In the genomic region with DNA sequence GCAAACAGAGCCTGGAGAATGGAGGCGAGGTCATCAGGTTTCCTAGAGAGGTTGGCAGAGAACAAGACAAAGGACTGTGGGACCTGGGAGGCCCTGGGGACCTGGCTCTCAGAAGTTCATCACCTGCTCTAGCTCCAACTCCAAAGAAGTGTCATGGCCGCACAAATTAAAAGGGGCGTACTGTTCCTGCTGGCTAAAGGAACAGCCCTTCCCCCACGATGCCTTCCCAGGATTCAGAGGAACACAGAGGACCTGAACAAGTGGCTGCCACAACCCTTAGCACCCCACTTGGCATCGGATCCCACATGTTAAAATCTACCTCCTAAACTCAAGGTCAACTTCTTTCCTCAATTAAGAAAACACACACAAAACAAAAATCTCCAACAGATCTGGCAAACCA, we compare ENCODE assay signal across 11 mouse cellular contexts. TPM values are rescaled to one million over a fixed set of nuclear protein-coding genes. Genes with fewer than 3 reads are reported as not detected.
A peak's percentile ranks its signal among the peaks of the same experiment; 100 is the strongest.
DNase-seq lines count a peak whose midpoint lies in the region; ATAC-seq and TF ChIP-seq lines count a peak whose summit lies in the region.
"Had no signal": no experiment of that assay in that cellular context is flagged by ENCODE, and none has a peak within 500 bp of the region (broad histone marks: within the 10 kb centered on the region; RNA-seq: fewer than 3 reads in every experiment).

No protein-coding gene starts in this region.

- WGBS in heart, embryonic 16.5 days = 73% methylated on average over 5 of the region's 5 CpGs
- WGBS in embryonic facial prominence, embryonic 12.5 days = 67% methylated on average over 5 of the region's 5 CpGs
- 67% methylated on average over 5 of the region's 5 CpGs for WGBS in hindbrain, postnatal 0 days
- 77% methylated on average over 5 of the region's 5 CpGs for WGBS in neural tube, embryonic 13.5 days
- 78% methylated on average over 5 of the region's 5 CpGs for WGBS in kidney, embryonic 14.5 days

- peak overlapping the region; percentile 52 for H3K9ac ChIP-seq in heart, embryonic 16.5 days (ENCODE audit: low read length)
- H3K9ac ChIP-seq in embryonic facial prominence, embryonic 12.5 days = peak overlapping the region; percentile 1; the same call in 1 of the 2 replicates
- peak overlapping the region; percentile 71; the same call in 1 of the 2 replicates for H3K9ac ChIP-seq in hindbrain, postnatal 0 days (replicated peaks; ENCODE audit: low read length)
- H3K9ac ChIP-seq in neural tube, embryonic 13.5 days = peak overlapping the region; percentile 90
- no peak overlapping the region for H3K9ac ChIP-seq in kidney, embryonic 14.5 days (ENCODE audit: low read depth, low read length)

- intact Hi-C loops in heart, postnatal 10 days (cut with DNase I) = no loop called here
- intact Hi-C loops in gastrocnemius, postnatal 36 days (cut with DNase I) = no loop called here

- H3K27ac ChIP-seq in heart, embryonic 16.5 days (ENCODE audit: low read length) = peak overlapping the region; percentile 55
- H3K27ac ChIP-seq in embryonic facial prominence, embryonic 12.5 days = no peak overlapping the region
- H3K27ac ChIP-seq in hindbrain, postnatal 0 days = no peak overlapping the region
- H3K27ac ChIP-seq in neural tube, embryonic 13.5 days (replicated peaks) = no peak overlapping the region; the same call in 1 of the 2 replicates
- no peak overlapping the region for H3K27ac ChIP-seq in kidney, embryonic 14.5 days (ENCODE audit: low read depth, low read length)

- H3K27me3 ChIP-seq in heart, embryonic 16.5 days (ENCODE audit: control insufficient read depth, insufficient read depth, low read length) = no peaks in the 10 kb centered on the region
- H3K27me3 ChIP-seq in embryonic facial prominence, embryonic 12.5 days = no peaks in the 10 kb centered on the region
- H3K27me3 ChIP-seq in hindbrain, postnatal 0 days (ENCODE audit: insufficient read depth, low read length) = no peaks in the 10 kb centered on the region
- no peaks in the 10 kb centered on the region for H3K27me3 ChIP-seq in neural tube, embryonic 13.5 days
- H3K27me3 ChIP-seq in kidney, embryonic 14.5 days (ENCODE audit: control insufficient read depth, insufficient read depth, low read length) = no peaks in the 10 kb centered on the region

- DNase-seq in heart, postnatal 10 days = no peak
- no peak for DNase-seq in hindbrain, postnatal 0 days (ENCODE audit: low spot score)
- DNase-seq in Muller cell, postnatal 12 days (ENCODE audit: inconsistent ontology term) = no peak
- DNase-seq in gastrocnemius, postnatal 36 days = no peak
- DNase-seq: adrenal gland, postnatal 25 days; embryo, embryonic 11 days; retina, postnatal 1 day had no signal

- no peak for ATAC-seq in heart, embryonic 16.5 days (replicated peaks; ENCODE audit: extremely low read depth, insufficient read depth, low FRiP score)
- no peak for ATAC-seq in embryonic facial prominence, embryonic 12.5 days (ENCODE audit: insufficient number of reproducible peaks, insufficient read depth, low FRiP score, low TSS enrichment)
- no peak for ATAC-seq in hindbrain, postnatal 0 days
- no peak for ATAC-seq in neural tube, embryonic 13.5 days (ENCODE audit: low read depth)
- ATAC-seq in kidney, embryonic 14.5 days (ENCODE audit: low FRiP score, low TSS enrichment) = no peak

- peaks cover 35% of the 10 kb centered on the region for H3K4me1 ChIP-seq in heart, embryonic 16.5 days (ENCODE audit: control insufficient read depth, insufficient read depth, low read length)
- peaks cover 33% of the 10 kb centered on the region for H3K4me1 ChIP-seq in embryonic facial prominence, embryonic 12.5 days
- peaks cover 21% of the 10 kb centered on the region for H3K4me1 ChIP-seq in hindbrain, postnatal 0 days (ENCODE audit: insufficient read depth, low read length)
- H3K4me1 ChIP-seq in neural tube, embryonic 13.5 days (replicated peaks) = peaks cover 70% of the 10 kb centered on the region
- peaks cover 21% of the 10 kb centered on the region for H3K4me1 ChIP-seq in kidney, embryonic 14.5 days (ENCODE audit: control insufficient read depth, insufficient read depth, low read length)

- no peaks in the 10 kb centered on the region for H3K9me3 ChIP-seq in heart, embryonic 16.5 days (replicated peaks; ENCODE audit: control insufficient read depth, low read length)
- no peaks in the 10 kb centered on the region for H3K9me3 ChIP-seq in embryonic facial prominence, embryonic 12.5 days
- no peaks in the 10 kb centered on the region for H3K9me3 ChIP-seq in hindbrain, postnatal 0 days (ENCODE audit: low read length)
- H3K9me3 ChIP-seq in neural tube, embryonic 13.5 days = no peaks in the 10 kb centered on the region
- no peaks in the 10 kb centered on the region for H3K9me3 ChIP-seq in kidney, embryonic 14.5 days (ENCODE audit: control insufficient read depth, low read length)

- TF ChIP-seq CTCF in hindbrain, postnatal 0 days (IDR thresholded peaks at IDR 0.05; ENCODE audit: low read depth) = no peak

- peak overlapping the region; percentile 96 for H3K4me2 ChIP-seq in heart, embryonic 16.5 days (ENCODE audit: low read depth, low read length)
- 0 out of 2 replicates have a peak overlapping the region, but pooled peaks have one; percentile 5 for H3K4me2 ChIP-seq in embryonic facial prominence, embryonic 12.5 days (replicated peaks)
- H3K4me2 ChIP-seq in hindbrain, postnatal 0 days (ENCODE audit: low read depth, low read length) = peak overlapping the region; percentile 87
- peak overlapping the region; percentile 79 for H3K4me2 ChIP-seq in neural tube, embryonic 13.5 days
- no peak overlapping the region for H3K4me2 ChIP-seq in kidney, embryonic 14.5 days (replicated peaks; ENCODE audit: low read depth, low read length)

- H3K36me3 ChIP-seq in heart, embryonic 16.5 days (ENCODE audit: control insufficient read depth, insufficient read depth) = no peaks in the 10 kb centered on the region
- no peaks in the 10 kb centered on the region for H3K36me3 ChIP-seq in embryonic facial prominence, embryonic 12.5 days
- H3K36me3 ChIP-seq in hindbrain, postnatal 0 days (ENCODE audit: insufficient read depth, low read length) = no peaks in the 10 kb centered on the region
- H3K36me3 ChIP-seq in neural tube, embryonic 13.5 days = no peaks in the 10 kb centered on the region
- H3K36me3 ChIP-seq in kidney, embryonic 14.5 days (ENCODE audit: control insufficient read depth, insufficient read depth, low read length) = no peaks in the 10 kb centered on the region

- H3K4me3 ChIP-seq in heart, embryonic 16.5 days (ENCODE audit: low read length) = no peak overlapping the region
- no peak overlapping the region for H3K4me3 ChIP-seq in embryonic facial prominence, embryonic 12.5 days
- no peak overlapping the region for H3K4me3 ChIP-seq in hindbrain, postnatal 0 days (ENCODE audit: low read length)
- peak overlapping the region; percentile 73 for H3K4me3 ChIP-seq in neural tube, embryonic 13.5 days
- no peak overlapping the region for H3K4me3 ChIP-seq in kidney, embryonic 14.5 days (ENCODE audit: low read length)

RNA-seq across cellular contexts. Expression of gene Pik3ip1, which starts 39.2 kb away (rescaled TPM):
- 40.9 and 41.1 TPM in 2 replicates for polyA plus RNA-seq in heart, embryonic 16.5 days (2015; fragmentation: Nextera tagmentation; extraction: Ambion mirVana)
- total RNA-seq in heart, postnatal 10 days (2021) = 10 to 100 TPM; 25.2 to 31.0 TPM
- polyA plus RNA-seq in embryonic facial prominence, embryonic 12.5 days (2016; fragmentation: Nextera tagmentation; extraction: Ambion mirVana) = 12.4 and 15.1 TPM in 2 replicates
- 34.3 and 40.9 TPM in 2 replicates for total RNA-seq in hindbrain, postnatal 0 days (2014; rRNA removed)
- polyA plus RNA-seq in hindbrain, postnatal 0 days (2015; fragmentation: Nextera tagmentation; extraction: Ambion mirVana) = 41.6 and 45.4 TPM in 2 replicates
- 26.5 and 29.7 TPM in 2 replicates for polyA plus RNA-seq in neural tube, embryonic 13.5 days (2015; fragmentation: Nextera tagmentation; extraction: Ambion mirVana)
- polyA plus RNA-seq in kidney, embryonic 14.5 days (2014; fragmentation: Nextera tagmentation; extraction: Ambion mirVana) = 7.0 and 7.8 TPM in 2 replicates
- 10 to 100 TPM; 21.2 to 25.0 TPM for total RNA-seq in gastrocnemius, postnatal 36 days (2021)

RNA-seq across cellular contexts. Expression of gene Limk2, which starts 39.5 kb away (rescaled TPM):
- 47.1 and 54.9 TPM in 2 replicates for polyA plus RNA-seq in heart, embryonic 16.5 days (2015; fragmentation: Nextera tagmentation; extraction: Ambion mirVana)
- 10 to 100 TPM; 25.2 to 27.7 TPM for total RNA-seq in heart, postnatal 10 days (2021)
- 69.1 and 75.1 TPM in 2 replicates for polyA plus RNA-seq in embryonic facial prominence, embryonic 12.5 days (2016; fragmentation: Nextera tagmentation; extraction: Ambion mirVana)
- total RNA-seq in hindbrain, postnatal 0 days (2014; rRNA removed) = 206 and 235 TPM in 2 replicates
- 110 and 113 TPM in 2 replicates for polyA plus RNA-seq in hindbrain, postnatal 0 days (2015; fragmentation: Nextera tagmentation; extraction: Ambion mirVana)
- polyA plus RNA-seq in neural tube, embryonic 13.5 days (2015; fragmentation: Nextera tagmentation; extraction: Ambion mirVana) = 128 and 143 TPM in 2 replicates
- 32.6 and 41.7 TPM in 2 replicates for polyA plus RNA-seq in kidney, embryonic 14.5 days (2014; fragmentation: Nextera tagmentation; extraction: Ambion mirVana)
- 10 to 100 TPM in 1 of 2 experiments, 1 to 10 TPM in 1; 9.8 to 11.9 TPM for total RNA-seq in gastrocnemius, postnatal 36 days (2021)
